Mouse (Mus musculus) olfactory bulb, adult 2 months (tissue): ENCODE measurements around the gene Tcf7l1.

Source experiments
- CTCF ChIP-seq: fragments of 200-500 bp; IDR thresholded peaks from 2 replicates; pipeline ENCODE4 v1.5.1; 2012; ENCODE audit warnings: low read depth, mild to moderate bottlenecking, low read length, moderate library complexity; ENCODE audit not compliant: insufficient read depth
- POLR2A ChIP-seq: fragments of 200-500 bp; IDR thresholded peaks from 2 replicates; pipeline ENCODE4 v1.6.1; 2012; ENCODE audit warnings: mild to moderate bottlenecking, low read depth, low read length, moderate library complexity; ENCODE audit not compliant: insufficient read depth

- no peak for TF ChIP-seq POLR2A
- TF ChIP-seq CTCF = no peak
Observed at GRCm38 (mm10) chr6:72813456-72813855, 24.4 kb upstream of the Tcf7l1 start.
